16 mouse cellular contexts compared by ENCODE assay signal in genomic region chr6:107237692-107238091, GRCm38 (mm10).
"Had no signal": no experiment of that assay in that cellular context is flagged by ENCODE, and none has a peak within 500 bp of the region (broad histone marks: within the 10 kb centered on the region; RNA-seq: fewer than 3 reads in every experiment).

No protein-coding gene starts in this region.

- H3K27me3 ChIP-seq: liver, embryonic 12.5 days; midbrain, embryonic 12.5 days; neural tube, embryonic 13.5 days; neural tube, embryonic 15.5 days; stomach, embryonic 15.5 days had no signal

- DNase-seq: lung, adult 18-20 months; lung, embryonic 14.5 days; lung, postnatal 10 days; lung, postnatal 4 days; right cerebral cortex, postnatal 14 days; thymus, adult 2 months; thymus, postnatal 25 days; thymus, postnatal 4 days had no signal

- H3K36me3 ChIP-seq: liver, embryonic 12.5 days; midbrain, embryonic 12.5 days; neural tube, embryonic 13.5 days; neural tube, embryonic 15.5 days; stomach, embryonic 15.5 days had no signal

- H3K9ac ChIP-seq: liver, embryonic 12.5 days; liver, embryonic 14.5 days; lung, embryonic 14.5 days; midbrain, embryonic 12.5 days; neural tube, embryonic 13.5 days; neural tube, embryonic 15.5 days; stomach, embryonic 15.5 days had no signal

- H3K27ac ChIP-seq: liver, embryonic 12.5 days; liver, embryonic 14.5 days; midbrain, embryonic 12.5 days; neural tube, embryonic 13.5 days; neural tube, embryonic 15.5 days; stomach, embryonic 15.5 days; stomach, postnatal 0 days had no signal

- H3K4me3 ChIP-seq: liver, embryonic 12.5 days; midbrain, embryonic 12.5 days; myocyte; neural tube, embryonic 13.5 days; neural tube, embryonic 15.5 days; stomach, embryonic 15.5 days had no signal

- H3K4me1 ChIP-seq: liver, embryonic 12.5 days; midbrain, embryonic 12.5 days; neural tube, embryonic 13.5 days; neural tube, embryonic 15.5 days; stomach, embryonic 15.5 days had no signal

- H3K9me3 ChIP-seq: liver, embryonic 12.5 days; midbrain, embryonic 12.5 days; neural tube, embryonic 13.5 days; neural tube, embryonic 15.5 days; stomach, embryonic 15.5 days had no signal

- H3K4me2 ChIP-seq: liver, embryonic 12.5 days; lung, embryonic 14.5 days; midbrain, embryonic 12.5 days; neural tube, embryonic 13.5 days; neural tube, embryonic 15.5 days; stomach, embryonic 15.5 days had no signal

- ATAC-seq: liver, embryonic 12.5 days had no signal
